ENCODE assay signal across 9 mouse cellular contexts in genomic region chr7:102636665-102637064, GRCm38 (mm10). TPM values are rescaled to one million over a fixed set of nuclear protein-coding genes. Genes with fewer than 3 reads are reported as not detected.
DNase-seq lines count a peak whose midpoint lies in the region; TF ChIP-seq lines count a peak whose summit lies in the region.
"Had no signal": no experiment of that assay in that cellular context is flagged by ENCODE, and none has a peak within 500 bp of the region (broad histone marks: within the 10 kb centered on the region; RNA-seq: fewer than 3 reads in every experiment).

No protein-coding gene starts in this region.

- peak; percentile 72 for TF ChIP-seq CTCF in gastrocnemius, adult 2 months (IDR thresholded peaks at IDR 0.05)

- no peak overlapping the region for H3K4me3 ChIP-seq in gastrocnemius, adult 2 months

- H3K27ac ChIP-seq in gastrocnemius, adult 2 months, result no peak overlapping the region

- no peak for DNase-seq in gastrocnemius, adult 2 months
- no peak for DNase-seq in gastrocnemius, postnatal 36 days
- DNase-seq in urinary bladder, adult 18-20 months (ENCODE audit: low spot score in 2 of 2), result peak; percentile 4 to 28
- DNase-seq in urinary bladder, postnatal 4 days (ENCODE audit: low spot score in 2 of 2), result no peak
- peak; percentile 9 to 37 for DNase-seq in cerebellum, postnatal 36 days
- DNase-seq in kidney, postnatal 4 days, result peak; percentile 13 to 27
- DNase-seq in mesoderm, embryonic 11.5 days (ENCODE audit: low read depth, low spot score), result peak; percentile 12
- no peak for DNase-seq in MN1 (ENCODE audit: low spot score)

- intact Hi-C loops in gastrocnemius, adult 2 months (cut with DNase I), result loop anchor here (2.0 kb wide), 1 partner anchor 124 kb away; no protein-coding TSS in a partner anchor
- intact Hi-C loops in gastrocnemius, postnatal 36 days (cut with DNase I), result loop anchor here (1.0 kb wide), 1 partner anchor 123 kb away; no protein-coding TSS in a partner anchor

RNA-seq across cellular contexts. Expression of gene Olfr554, which starts 1.6 kb away (rescaled TPM):
- total RNA-seq in gastrocnemius, adult 2 months (2021), result not detected
- total RNA-seq in gastrocnemius, postnatal 36 days (2021), result not detected

RNA-seq across cellular contexts. Expression of gene Olfr553, which starts 18.6 kb away (rescaled TPM):
- not detected for total RNA-seq in gastrocnemius, adult 2 months (2021)
- total RNA-seq in gastrocnemius, postnatal 36 days (2021), result not detected
- total RNA-seq: layer of hippocampus, adult 8-10 months had no signal

RNA-seq across cellular contexts. Expression of gene Olfr555, which starts 22.0 kb away (rescaled TPM):
- total RNA-seq in gastrocnemius, adult 2 months (2021), result not detected
- total RNA-seq in gastrocnemius, postnatal 36 days (2021), result not detected
- total RNA-seq: layer of hippocampus, adult 8-10 months had no signal

RNA-seq across cellular contexts. Expression of gene Olfr556, which starts 28.0 kb away (rescaled TPM):
- not detected for total RNA-seq in gastrocnemius, adult 2 months (2021)
- total RNA-seq in gastrocnemius, postnatal 36 days (2021), result not detected

RNA-seq across cellular contexts. Expression of gene Olfr552, which starts 39.1 kb away (rescaled TPM):
- total RNA-seq in gastrocnemius, adult 2 months (2021), result under 1 TPM; 0.06 to 0.20 TPM
- total RNA-seq in gastrocnemius, postnatal 36 days (2021), result under 1 TPM in 1 of 2 experiments, not detected in 1; 0.10 TPM

Comparison
In these comparisons a context has a peak if more than half of its experiments do, and no peak if none do; other contexts are left out.
1. DNase-seq: peak in urinary bladder, adult 18-20 months (2 of 2), cerebellum, postnatal 36 days (2 of 2), kidney, postnatal 4 days (2 of 2) and mesoderm, embryonic 11.5 days (single experiment); none in gastrocnemius, adult 2 months (single experiment), gastrocnemius, postnatal 36 days (0 of 2), urinary bladder, postnatal 4 days (0 of 2) and MN1 (single experiment).